Mouse (Mus musculus) MEL (cell line): Measurements from ENCODE around the gene Nlrx1. TPM values are rescaled to one million over a fixed set of nuclear protein-coding genes. Genes with fewer than 3 reads are reported as not detected.
A peak's percentile ranks its signal among the peaks of the same experiment; 100 is the strongest.

Experiments used
- DNase-seq: peaks from one replicate; pipeline ENCODE4 v3.0.0; 2011; ENCODE audit warnings: low read depth, low spot score
- H3K27ac ChIP-seq: 2 replicates; pipeline ENCODE4 v1.5.1; 2012; ENCODE audit warnings: low read depth, mild to moderate bottlenecking, control low read depth, low read length, moderate library complexity; ENCODE audit not compliant: control insufficient read depth
- H3K27me3 ChIP-seq, 2 experiments: fragments of 150-350 bp in 1 of 2; sonication (generic) in 1 of 2; 2 replicates each; pipeline ENCODE4 v1.6.1; 2012; ENCODE audit warnings: low read length in 2 of 2, mild to moderate bottlenecking in 2 of 2, improper control_type of control experiment in 1 of 2, moderate library complexity in 1 of 2; ENCODE audit not compliant: insufficient read depth in 2 of 2, control insufficient read depth in 1 of 2
- H3K36me3 ChIP-seq, 2 experiments: 2 replicates each; pipeline ENCODE4 v1.6.1; 2012 to 2014; ENCODE audit warnings: low read length in 2 of 2, improper control_type of control experiment in 1 of 2, inconsistent platforms in 1 of 2, mild to moderate bottlenecking in 1 of 2; ENCODE audit not compliant: insufficient read depth in 2 of 2, control insufficient read depth in 1 of 2
- H3K4me1 ChIP-seq, 2 experiments: fragments of 150-350 bp in 1 of 2; sonication (generic) in 1 of 2; 2 replicates each; pipeline ENCODE4 v1.6.1; 2012; ENCODE audit warnings: low read length in 2 of 2, improper control_type of control experiment in 1 of 2, mild to moderate bottlenecking in 1 of 2; ENCODE audit not compliant: insufficient read depth in 2 of 2, control insufficient read depth in 1 of 2
- H3K4me3 ChIP-seq, 2 experiments: fragments of 150-350 bp in 1 of 2; sonication (generic) in 1 of 2; 2 replicates each; pipeline ENCODE4 v1.5.1; 2012; ENCODE audit warnings: low read depth in 2 of 2, low read length in 2 of 2, mild to moderate bottlenecking in 2 of 2, moderate library complexity in 2 of 2, control low read depth in 1 of 2, improper control_type of control experiment in 1 of 2; ENCODE audit not compliant: control insufficient read depth in 1 of 2, insufficient read depth in 1 of 2
- H3K79me2 ChIP-seq: 2 replicates; pipeline ENCODE4 v1.6.1; 2012; ENCODE audit warnings: mild to moderate bottlenecking, low read length, moderate library complexity; ENCODE audit not compliant: control insufficient read depth, poor library complexity, insufficient read depth
- H3K9ac ChIP-seq: 2 replicates; pipeline ENCODE4 v1.6.1; 2012; ENCODE audit warnings: low read depth, mild to moderate bottlenecking, control low read depth, low read length, moderate library complexity; ENCODE audit not compliant: control insufficient read depth, poor library complexity, severe bottlenecking
- H3K9me3 ChIP-seq: fragments of 150-350 bp; sonication (generic); replicated peaks from 2 replicates; pipeline ENCODE4 v1.6.1; 2012; ENCODE audit warnings: mild to moderate bottlenecking, low read length, improper control_type of control experiment, moderate library complexity; ENCODE audit not compliant: insufficient read depth
- BHLHE40 ChIP-seq: IDR thresholded peaks from 2 replicates; pipeline ENCODE4 v1.6.1; 2012; ENCODE audit warnings: low read depth, mild to moderate bottlenecking, inconsistent platforms, low read length, improper control_type of control experiment, borderline replicate concordance
- CHD2 ChIP-seq: IDR thresholded peaks from 2 replicates; pipeline ENCODE4 v1.6.1; 2011; ENCODE audit warnings: low read length, improper control_type of control experiment
- CTCF ChIP-seq, 3 experiments: IDR thresholded peaks in 2 of 3; conservative IDR thresholded peaks in 1 of 3; 2 replicates each; pipeline ENCODE4 v1.5.1; 2011 to 2012; ENCODE audit warnings: low read length in 3 of 3, low read depth in 2 of 3, mild to moderate bottlenecking in 2 of 3, improper control_type of control experiment in 1 of 3, inconsistent platforms in 1 of 3, mixed read lengths in 1 of 3, moderate library complexity in 1 of 3; ENCODE audit not compliant: control insufficient read depth in 1 of 3, insufficient read depth in 1 of 3, poor library complexity in 1 of 3, severe bottlenecking in 1 of 3
- ELF1 ChIP-seq: IDR thresholded peaks from 2 replicates; pipeline ENCODE4 v1.6.1; 2014; ENCODE audit warnings: low read depth, mild to moderate bottlenecking, inconsistent platforms, low read length, improper control_type of control experiment, moderate library complexity
- GATA1 ChIP-seq: IDR thresholded peaks from 2 replicates; pipeline ENCODE4 v1.6.1; 2011; ENCODE audit warnings: low read depth, low read length, improper control_type of control experiment
- JUND ChIP-seq: IDR thresholded peaks from 2 replicates; pipeline ENCODE4 v1.6.1; 2011; ENCODE audit warnings: low read depth, mild to moderate bottlenecking, improper control_type of control experiment, low read length
- MXI1 ChIP-seq: IDR thresholded peaks from 2 replicates; pipeline ENCODE4 v1.6.1; 2011; ENCODE audit warnings: mild to moderate bottlenecking, low read depth, low read length, improper control_type of control experiment
- POLR2A ChIP-seq, 2 experiments: IDR thresholded peaks; 2 replicates each; pipeline ENCODE4 v1.6.1; 2011 to 2012; ENCODE audit warnings: low read length in 2 of 2, mild to moderate bottlenecking in 2 of 2, control low read depth in 1 of 2, improper control_type of control experiment in 1 of 2, low read depth in 1 of 2, moderate library complexity in 1 of 2; ENCODE audit not compliant: control insufficient read depth in 1 of 2, insufficient read depth in 1 of 2, poor library complexity in 1 of 2
- RAD21 ChIP-seq: IDR thresholded peaks from 2 replicates; pipeline ENCODE4 v1.6.1; 2011; ENCODE audit warnings: mild to moderate bottlenecking, low read depth, low read length, improper control_type of control experiment
- SIN3A ChIP-seq: IDR thresholded peaks from 2 replicates; pipeline ENCODE4 v1.6.1; 2012; ENCODE audit warnings: low read length, improper control_type of control experiment, inconsistent platforms
- USF1 ChIP-seq: IDR thresholded peaks from 2 replicates; pipeline ENCODE4 v1.6.1; 2014; ENCODE audit warnings: low read depth, mild to moderate bottlenecking, inconsistent platforms, low read length, improper control_type of control experiment, moderate library complexity
- ZMIZ1 ChIP-seq: IDR thresholded peaks from 2 replicates; pipeline ENCODE4 v1.6.1; 2012; ENCODE audit warnings: low read depth, mild to moderate bottlenecking, inconsistent platforms, low read length, improper control_type of control experiment, moderate library complexity
- ZNF384 ChIP-seq: IDR thresholded peaks from 2 replicates; pipeline ENCODE4 v1.6.1; 2012; ENCODE audit warnings: low read depth, mild to moderate bottlenecking, inconsistent platforms, low read length, improper control_type of control experiment
- polyA plus RNA-seq, 2 experiments: library from polyadenylated mRNA; stranded (reverse) in 1 of 2; unstranded in 1 of 2; fragments of >175 nt in 1 of 2; fragments of >200 nt in 1 of 2; gene quantifications; 2 replicates each; pipeline versions ENCODE4 v1.2.1 to v1.2.4; 2012; ENCODE audit warnings: low replicate concordance in 2 of 2, low read depth in 1 of 2; ENCODE audit not compliant: insufficient read length in 2 of 2, insufficient read depth in 1 of 2, missing spikeins in 1 of 2
- total RNA-seq: library from RNA; depleted of rRNA; stranded (reverse); fragments of 300-350 nt; gene quantifications from 2 replicates; pipeline ENCODE4 v1.2.3, GENCODE M21; 2012; rRNA removed

The Nlrx1 gene
- 1.2 and 1.5 TPM in 2 replicates for total RNA-seq
- 1 to 10 TPM in 1 of 2 experiments, not detected in 1; 7.0 TPM for polyA plus RNA-seq

- Histone ChIP-seq H3K79me2 (no peaks in the 10 kb centered on the region; the same call in 1 of the 2 replicates), H3K4me1 (peaks cover 0 to 8% of the 10 kb centered on the region in 2 experiments; a peak in 1 of 4 replicates), H3K36me3 (peaks cover 0 to 6% of the 10 kb centered on the region in 2 experiments; a peak in 1 of 4 replicates), H3K27me3 (no peaks in the 10 kb centered on the region), H3K27ac (peak within 1 kb of the TSS; percentile 75), H3K9ac (peak within 1 kb of the TSS; percentile 87), H3K4me3 (peak within 1 kb of the TSS; percentile 66 to 77), H3K9me3 (no peaks in the 10 kb centered on the region)
- TF ChIP-seq MXI1: peak; percentile 37
- TF ChIP-seq SIN3A: no peak
- peak; percentile 32 for TF ChIP-seq RAD21
- 0 out of 6 replicates have a peak, but pooled peaks of 1 of the 3 experiments have one; percentile 12 for TF ChIP-seq CTCF (IDR thresholded peaks at IDR 0.05 in 2 of 3, conservative IDR thresholded peaks at IDR 0.05 in 1 of 3; ENCODE audit: control insufficient read depth in 1 of 3, insufficient read depth in 1 of 3, low read depth in 2 of 3, low read length in 3 of 3, poor library complexity in 1 of 3, severe bottlenecking in 1 of 3)
- no peak for TF ChIP-seq POLR2A (IDR thresholded peaks at IDR 0.05; ENCODE audit: control insufficient read depth in 1 of 2, insufficient read depth in 1 of 2, low read depth in 1 of 2, low read length in 2 of 2, poor library complexity in 1 of 2)
- TF ChIP-seq ELF1: peak; percentile 50; the same call in 1 of the 2 replicates
- DNase-seq: peak; percentile 73
These were observed at the start of gene Nlrx1 for GRCm38 (mm10) chr9:44268432-44268831. TSS of gene Nlrx1 (minus strand) at chr9:44268599.

- no peak for DNase-seq
- H3K27ac ChIP-seq: no peak overlapping the region
- H3K27me3 ChIP-seq: no peaks in the 10 kb centered on the region
- TF ChIP-seq BHLHE40: no peak
- TF ChIP-seq ZNF384: no peak
- TF ChIP-seq ZMIZ1: no peak
- TF ChIP-seq USF1: peak; percentile 73
- no peak for TF ChIP-seq GATA1
- H3K4me1 ChIP-seq: peaks cover 8 to 12% of the 10 kb centered on the region in 2 experiments
- no peak overlapping the region for H3K9ac ChIP-seq
- H3K36me3 ChIP-seq: peaks cover 0 to 10% of the 10 kb centered on the region in 2 experiments; a peak in 2 of 4 replicates
- peaks cover 9% of the 10 kb centered on the region; the same call in 1 of the 2 replicates for H3K79me2 ChIP-seq
- H3K9me3 ChIP-seq: no peaks in the 10 kb centered on the region
- no peak overlapping the region for H3K4me3 ChIP-seq
These were observed 49.1 kb upstream of the Nlrx1 start for GRCm38 (mm10) chr9:44317452-44317851.

- peaks cover 0 to 4% of the 10 kb centered on the region in 2 experiments; a peak in 1 of 4 replicates for H3K36me3 ChIP-seq
- H3K4me3 ChIP-seq: no peak overlapping the region
- H3K9me3 ChIP-seq: no peaks in the 10 kb centered on the region
- no peak overlapping the region for H3K27ac ChIP-seq
- TF ChIP-seq CHD2 (no peak), ZNF384 (no peak), ELF1 (no peak), USF1 (no peak), JUND (no peak)
- H3K27me3 ChIP-seq: no peaks in the 10 kb centered on the region
- no peak for DNase-seq
- H3K79me2 ChIP-seq: peaks cover 8% of the 10 kb centered on the region; the same call in 1 of the 2 replicates
- peaks cover 3 to 9% of the 10 kb centered on the region in 2 experiments for H3K4me1 ChIP-seq
- H3K9ac ChIP-seq: no peak overlapping the region
These were observed 46.5 kb upstream of the Nlrx1 start for GRCm38 (mm10) chr9:44314910-44315309.
